Mouse (Mus musculus) intestine, postnatal 0 days (tissue): ENCODE data around the gene 1700020D05Rik. TPM values are rescaled to one million over a fixed set of nuclear protein-coding genes. Genes with fewer than 3 reads are reported as not detected.

Experiments
- ATAC-seq: fragments of 200-750 bp; cut with Nextera tagmentation; 2 replicates; pipeline ENCODE4 v1.8.0; 2017; ENCODE audit warnings: mild to moderate bottlenecking, moderate TSS enrichment, moderate library complexity
- H3K27ac ChIP-seq: fragments of 300-500 bp; sonication (generic); 2 replicates; pipeline ENCODE4 v1.5.1; 2014; ENCODE audit warnings: mild to moderate bottlenecking, low read depth, low read length, moderate library complexity
- H3K27me3 ChIP-seq: fragments of 300-500 bp; sonication (generic); replicated peaks from 2 replicates; pipeline ENCODE4 v1.6.1; 2014; ENCODE audit warnings: low read length, mixed read lengths; ENCODE audit not compliant: control insufficient read depth, insufficient read depth
- H3K36me3 ChIP-seq: fragments of 300-500 bp; sonication (generic); 2 replicates; pipeline ENCODE4 v1.6.1; 2014; ENCODE audit warnings: mild to moderate bottlenecking, moderate library complexity; ENCODE audit not compliant: control insufficient read depth, insufficient read depth
- H3K4me1 ChIP-seq: fragments of 300-500 bp; sonication (generic); replicated peaks from 2 replicates; pipeline ENCODE4 v1.6.1; 2014; ENCODE audit warnings: antibody characterized with exemption, low read length, mixed read lengths; ENCODE audit not compliant: control insufficient read depth, insufficient read depth
- H3K4me2 ChIP-seq: fragments of 300-500 bp; sonication (generic); replicated peaks from 2 replicates; pipeline ENCODE4 v1.6.1; 2014; ENCODE audit warnings: low read depth, mild to moderate bottlenecking, moderate library complexity
- H3K4me3 ChIP-seq: fragments of 300-500 bp; sonication (generic); 2 replicates; pipeline ENCODE4 v1.5.1; 2014; ENCODE audit warnings: low read depth, low read length
- H3K9ac ChIP-seq: fragments of 300-500 bp; sonication (generic); 2 replicates; pipeline ENCODE4 v1.6.1; 2014; ENCODE audit warnings: mild to moderate bottlenecking, low read depth, low read length
- H3K9me3 ChIP-seq: fragments of 300-500 bp; sonication (generic); 2 replicates; pipeline ENCODE4 v1.6.1; 2016; ENCODE audit warnings: mixed run types; ENCODE audit not compliant: control insufficient read depth
- CTCF ChIP-seq: sonication (generic); IDR thresholded peaks from 2 replicates; pipeline ENCODE4 v1.5.1; 2016; ENCODE audit warnings: low read depth, mild to moderate bottlenecking, control low read depth, antibody characterized with exemption, moderate library complexity
- WGBS: fragments of 180-500 bp; shearing (Covaris S2); extraction: QIAGEN DNeasy Blood & Tissue Kit; methylation state at CpG from one replicate; pipeline ENCODE4 v1.1.7; 2014; 5-methylcytosine and 5-hydroxymethylcytosine counted together
- polyA plus RNA-seq: library from polyadenylated mRNA; unstranded; fragments of >200 nt; fragmentation: Nextera tagmentation; extraction: Ambion mirVana; gene quantifications from 2 replicates; pipeline ENCODE4 v1.2.1, GENCODE M21; 2015

Gene 1700020D05Rik
- polyA plus RNA-seq, 1 experiment from 2014 or later = not detected

DNA sequence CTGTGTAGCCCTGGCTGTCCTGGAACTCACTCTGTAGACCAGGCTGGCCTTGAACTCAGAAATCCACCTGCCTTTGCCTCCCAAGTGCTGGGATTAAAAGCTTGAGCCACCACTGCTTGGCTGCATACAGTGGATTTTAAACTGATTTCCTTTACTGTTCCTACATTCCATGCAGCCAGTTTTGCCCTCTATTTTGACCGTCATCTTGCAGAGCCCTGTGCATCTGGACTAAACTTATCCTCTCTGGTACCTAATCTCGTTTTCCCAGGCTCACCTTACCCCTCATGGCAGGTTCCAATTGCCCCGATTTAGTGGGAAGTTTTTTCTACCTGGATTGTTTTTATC is 9.4 kb upstream of the 1700020D05Rik start:
- no peak overlapping the region for H3K27ac ChIP-seq

DNA sequence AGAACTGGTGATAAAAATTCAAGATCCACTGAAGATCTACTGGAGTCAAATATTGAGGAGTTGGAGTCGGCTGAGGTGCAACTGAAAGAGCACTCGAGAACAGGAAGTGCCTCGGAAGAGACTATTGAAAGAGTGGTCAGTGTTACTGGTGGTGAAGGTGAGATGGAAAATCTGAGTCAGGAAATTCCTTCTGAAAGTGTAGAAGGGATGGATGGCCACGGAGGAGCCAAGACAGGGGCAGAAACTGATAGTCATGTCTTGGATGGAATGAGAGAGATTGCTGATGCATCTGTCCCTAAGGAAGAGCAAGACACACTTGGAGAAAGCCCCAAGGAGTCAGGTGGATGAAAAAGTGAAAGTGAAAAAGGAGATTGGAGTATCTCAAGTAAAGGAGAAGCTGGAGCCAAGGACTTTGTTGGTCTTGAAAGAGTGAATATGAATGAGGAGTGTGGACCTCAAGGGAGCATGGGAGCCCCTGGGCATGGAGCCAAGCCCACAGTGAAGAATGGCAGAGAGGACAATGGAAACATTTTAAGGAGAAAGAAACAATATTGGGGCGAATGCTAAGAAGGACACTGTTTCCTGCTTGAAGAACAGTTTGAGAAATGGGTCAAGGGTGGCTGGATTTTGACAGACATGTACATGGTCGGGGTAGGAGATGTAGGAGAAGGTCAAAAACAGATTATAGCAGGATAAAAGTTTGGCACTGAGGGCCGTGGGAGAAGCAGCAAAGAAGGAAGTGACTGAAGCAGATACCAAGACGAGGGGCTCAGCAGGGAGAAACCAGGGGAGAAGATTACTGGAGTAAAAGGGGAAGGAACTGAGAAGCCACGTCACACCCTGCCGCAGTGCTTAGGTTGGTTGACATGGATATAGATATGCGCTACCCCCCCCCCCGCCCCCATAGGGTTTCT is 8.8 kb upstream of the 1700020D05Rik start:
- H3K27me3 ChIP-seq = no peaks in the 10 kb centered on the region
- H3K9ac ChIP-seq = no peak overlapping the region
- H3K4me1 ChIP-seq = no peaks in the 10 kb centered on the region; the same call in 1 of the 2 replicates
- no peak overlapping the region for H3K27ac ChIP-seq
- no peaks in the 10 kb centered on the region for H3K9me3 ChIP-seq
- H3K4me3 ChIP-seq = no peak overlapping the region
- H3K36me3 ChIP-seq = no peaks in the 10 kb centered on the region
- ATAC-seq = no peak
- peak overlapping the region; percentile 81; the same call in 1 of the 2 replicates for H3K4me2 ChIP-seq
- no peak for TF ChIP-seq CTCF
- WGBS = 68% methylated on average over 12 of the region's 12 CpGs

More for the DNA sequence above, 9.4 kb upstream of the 1700020D05Rik start:
- H3K4me2 ChIP-seq = no peak overlapping the region
- H3K27me3 ChIP-seq = no peaks in the 10 kb centered on the region
- 84% methylated on average over 3 of the region's 3 CpGs for WGBS
- ATAC-seq = no peak
- no peak for TF ChIP-seq CTCF
- H3K9ac ChIP-seq = no peak overlapping the region
- no peak overlapping the region for H3K4me3 ChIP-seq
- H3K36me3 ChIP-seq = no peaks in the 10 kb centered on the region
- no peaks in the 10 kb centered on the region for H3K9me3 ChIP-seq
- no peaks in the 10 kb centered on the region; the same call in none of the 2 replicates for H3K4me1 ChIP-seq

GRCm38 (mm10) chr19:5511074-5511632 is 7.6 kb upstream of the 1700020D05Rik start:
- Histone ChIP-seq H3K4me3 (peak overlapping the region; percentile 48), H3K4me1 (no peaks in the 10 kb centered on the region; the same call in 1 of the 2 replicates), H3K9ac (peak overlapping the region; percentile 19; the same call in 1 of the 2 replicates), H3K4me2 (peak overlapping the region; percentile 81), H3K36me3 (no peaks in the 10 kb centered on the region), H3K27me3 (no peaks in the 10 kb centered on the region), H3K9me3 (no peaks in the 10 kb centered on the region), H3K27ac (no peak overlapping the region)
- TF ChIP-seq CTCF = no peak
- WGBS = 43% methylated on average over 15 of the region's 15 CpGs
- no peak for ATAC-seq

DNA sequence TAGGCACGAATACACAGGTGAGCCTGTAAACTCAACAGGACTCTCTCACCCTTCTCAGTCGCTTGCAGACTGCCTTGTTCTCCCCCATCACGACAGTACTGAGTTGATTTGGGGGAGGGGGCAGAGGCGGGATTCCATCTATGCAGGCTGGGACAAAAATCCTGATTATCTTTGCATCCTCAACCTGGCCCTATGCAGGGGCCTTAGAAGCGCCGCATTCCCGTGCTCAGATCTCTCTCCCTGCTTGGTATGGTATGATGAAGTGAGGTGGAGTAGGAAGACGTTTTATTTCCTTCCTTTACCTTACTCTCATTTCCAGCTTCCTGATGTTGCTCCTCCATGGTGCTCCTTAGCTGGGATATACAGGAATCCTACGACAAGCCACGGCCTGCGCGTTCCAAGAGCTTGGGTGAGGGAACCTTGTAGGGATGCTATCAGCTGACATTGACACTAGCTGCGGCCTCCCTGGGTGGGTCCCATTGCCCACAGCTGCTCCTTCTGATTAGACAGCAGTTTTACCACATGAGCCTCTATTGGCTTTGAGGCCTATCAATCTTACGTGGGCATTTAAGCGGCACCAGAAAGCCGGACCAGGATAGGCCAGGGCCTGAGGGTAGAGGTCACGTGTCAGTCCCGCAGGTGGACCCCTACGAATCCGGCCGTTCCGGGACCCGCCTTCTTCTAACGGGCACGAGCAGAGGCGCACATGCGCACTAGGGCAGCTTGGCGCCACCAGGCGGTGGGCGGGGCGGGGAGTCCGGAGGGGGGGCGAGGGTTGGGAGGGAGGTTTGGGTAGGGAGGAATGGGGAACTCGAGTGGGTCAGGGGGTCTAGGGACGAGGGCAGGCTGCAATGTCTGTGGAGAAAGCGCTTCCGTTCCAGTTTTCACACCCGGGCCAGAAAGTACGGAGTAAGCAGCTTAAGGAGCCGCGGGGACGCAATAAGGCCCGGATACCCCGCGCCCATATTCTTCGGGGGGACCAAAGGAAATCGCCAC is 6.7 kb upstream of the 1700020D05Rik start, which contains the start of gene Snx32:
Gene Snx32 (minus strand): TSS at position 508 of the 996 bp plus-strand sequence.
- Histone ChIP-seq H3K27ac (no peak within 1 kb of the TSS), H3K27me3 (no peaks in the 10 kb centered on the region), H3K4me3 (peak within 1 kb of the TSS; percentile 48), H3K9ac (peak within 1 kb of the TSS; percentile 50), H3K4me2 (peak within 1 kb of the TSS; percentile 81), H3K9me3 (no peaks in the 10 kb centered on the region), H3K4me1 (no peaks in the 10 kb centered on the region; the same call in 1 of the 2 replicates), H3K36me3 (no peaks in the 10 kb centered on the region)
- TF ChIP-seq CTCF = peak; percentile 59
- peak; percentile 97 for ATAC-seq
- 3% methylated on average over 47 of the region's 47 CpGs for WGBS

DNA sequence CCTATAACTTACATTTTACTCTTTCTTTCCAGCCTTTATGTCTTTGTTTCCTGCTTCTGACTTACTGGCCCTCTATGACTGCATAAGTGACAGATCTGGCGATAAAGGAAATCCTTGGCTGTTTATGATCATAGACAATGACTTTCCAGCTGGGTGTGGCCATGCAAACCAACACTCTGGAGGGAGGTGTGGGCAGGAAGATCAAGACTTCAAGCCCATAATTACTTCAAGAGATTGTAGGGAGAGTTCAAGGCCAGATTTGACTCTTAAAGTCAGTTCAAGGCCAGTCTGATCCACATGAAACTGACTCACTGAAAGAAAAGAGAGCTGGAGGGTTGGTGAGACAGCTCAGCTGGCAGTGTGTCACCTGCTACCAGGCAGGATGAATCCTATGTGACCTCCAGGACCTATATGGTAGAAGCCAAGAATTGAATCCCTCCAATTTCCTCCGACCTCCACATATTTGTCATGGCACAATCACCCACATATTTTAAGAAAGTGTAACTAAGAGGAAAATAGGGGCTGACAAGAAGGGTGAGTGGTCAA is 3.2 kb downstream of the 1700020D05Rik start:
- ATAC-seq = peak; percentile 66
- no peak overlapping the region for H3K4me3 ChIP-seq
- 60% methylated on average over 2 of the region's 2 CpGs for WGBS
- H3K4me2 ChIP-seq = no peak overlapping the region
- H3K9me3 ChIP-seq = no peaks in the 10 kb centered on the region
- no peaks in the 10 kb centered on the region for H3K4me1 ChIP-seq
- H3K27me3 ChIP-seq = no peaks in the 10 kb centered on the region
- no peak overlapping the region for H3K9ac ChIP-seq
- H3K36me3 ChIP-seq = peaks cover 31% of the 10 kb centered on the region
- no peak for TF ChIP-seq CTCF
- no peak overlapping the region for H3K27ac ChIP-seq
